Mouse (Mus musculus) adrenal gland, postnatal 36 days (tissue): ENCODE data around the gene Dppa2. TPM values are rescaled to one million over a fixed set of nuclear protein-coding genes. Genes with fewer than 3 reads are reported as not detected.
A peak's percentile ranks its signal among the peaks of the same experiment; 100 is the strongest.
"Not testable (repeated sequence)": the region's sequence is repeated elsewhere in the genome, so short reads cannot be mapped to it uniquely, and the experiment has no call there.

Source experiments
- DNase-seq, 2 experiments: peaks; one replicate each; pipeline ENCODE4 v3.0.0; 2021; ENCODE audit warnings: mixed read lengths in 1 of 2
- long read RNA-seq, 2 experiments: library from polyadenylated mRNA; stranded (forward); transcript quantifications; one replicate each; pipeline ENCODE4 v2.0.0; 2021; ENCODE audit warnings: borderline sequencing depth in 2 of 2
- total RNA-seq, 2 experiments: library from RNA; stranded (reverse); gene quantifications; 2 replicates each; pipeline ENCODE4 v1.2.3; 2021

The Dppa2 gene
- total RNA-seq: not detected
- long read RNA-seq, experiment 1: 0 reads
- long read RNA-seq, experiment 2: 0 reads

DNA sequence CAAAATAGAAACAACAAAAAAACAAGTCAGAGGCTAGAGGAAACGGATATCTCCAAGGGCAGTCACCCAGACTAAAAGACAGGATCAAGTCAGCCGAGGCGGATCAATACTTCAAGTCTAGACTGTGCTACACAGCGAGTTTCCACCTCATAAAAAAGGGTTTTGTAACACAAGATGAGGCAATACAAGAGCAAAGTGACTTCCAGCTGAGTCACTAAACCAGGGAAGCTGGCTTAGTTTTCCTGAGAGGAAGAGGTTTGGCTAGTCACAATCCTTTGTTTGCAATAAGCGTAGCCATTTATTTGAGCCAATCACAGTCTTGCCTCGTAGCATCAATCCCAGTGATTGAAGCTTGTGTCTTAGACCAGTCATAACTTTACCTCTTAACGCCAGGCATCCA, at the start of gene Dppa2:
Dppa2 (plus strand) TSS at position 400 of the 400 bp plus-strand sequence.
- no peak for DNase-seq

DNA sequence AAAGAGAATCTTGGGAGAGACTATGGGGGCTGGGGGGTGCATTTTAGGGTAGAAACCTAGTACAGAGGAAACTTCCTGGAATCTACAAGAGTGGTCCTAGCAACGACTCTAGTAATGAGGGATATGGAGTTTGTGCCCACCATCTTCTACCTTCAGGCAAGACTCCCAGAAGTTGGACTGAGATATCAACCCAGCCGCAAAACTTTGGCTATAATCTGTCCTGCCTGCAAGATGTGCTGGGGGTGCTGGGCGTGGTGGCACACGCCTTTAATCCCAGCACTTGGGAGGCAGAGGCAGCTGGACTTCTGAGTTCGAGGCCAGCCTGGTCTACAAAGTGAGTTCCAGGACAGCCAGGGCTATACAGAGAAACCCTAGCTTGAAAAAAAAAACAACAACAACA, 49.1 kb upstream of the Dppa2 start:
- no peak for DNase-seq

DNA sequence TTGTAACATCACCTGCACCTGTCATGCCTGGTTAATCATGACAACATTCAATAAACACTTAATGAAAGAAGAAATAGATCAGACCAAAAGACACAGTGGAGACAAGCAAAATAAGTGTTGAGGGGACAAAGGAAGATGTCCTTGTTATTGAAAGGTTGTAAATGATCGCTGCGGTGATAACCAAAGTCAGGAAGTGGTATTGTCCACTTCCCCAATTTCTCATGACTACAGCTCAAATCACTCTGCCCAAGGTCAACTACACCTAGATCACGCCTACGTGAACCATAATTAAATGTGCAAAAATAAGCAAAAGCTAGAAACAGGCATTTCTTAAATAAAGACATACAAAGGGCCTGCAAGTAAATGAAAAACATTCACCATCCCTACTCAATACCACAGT, 44.2 kb upstream of the Dppa2 start:
- DNase-seq: no peak

DNA sequence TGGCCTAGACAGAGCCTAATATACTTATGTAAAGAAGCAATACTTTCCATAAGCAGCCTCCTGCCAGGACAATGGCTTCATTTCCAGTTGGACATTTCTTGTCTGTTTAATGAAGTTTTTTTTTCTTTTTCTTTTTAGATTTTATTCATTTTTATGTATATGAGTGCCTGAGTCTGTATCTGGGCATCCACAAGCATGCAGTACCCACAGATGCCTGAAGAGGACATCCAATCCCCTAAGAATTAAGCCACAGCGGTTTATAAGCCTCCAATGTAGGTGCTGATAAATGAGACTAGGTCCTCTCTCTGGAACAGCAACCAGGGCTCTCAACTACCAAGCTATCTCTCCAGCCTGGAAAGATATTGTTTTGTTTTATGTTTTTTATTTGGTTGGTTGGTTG, 40.8 kb upstream of the Dppa2 start:
- DNase-seq: no peak

DNA sequence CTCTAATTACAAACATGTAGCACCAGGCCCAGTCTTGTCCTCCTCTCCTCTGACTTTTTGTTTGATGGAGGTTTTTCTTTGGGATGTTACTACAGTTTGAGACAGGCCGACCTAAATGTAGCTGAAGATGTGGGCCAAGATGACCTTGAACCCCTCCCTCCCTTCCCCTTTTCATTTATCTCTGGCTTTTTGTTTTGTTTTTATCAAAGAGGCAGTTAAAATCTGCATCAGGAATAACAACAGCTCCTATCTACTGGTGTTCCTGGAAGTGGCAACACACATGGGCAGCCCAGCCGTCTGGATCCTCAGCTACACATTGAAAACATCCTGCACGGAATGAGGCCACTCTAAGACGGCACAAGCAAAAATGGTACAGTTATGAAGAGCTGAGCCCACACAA, 37.9 kb upstream of the Dppa2 start:
- DNase-seq: no peak

DNA sequence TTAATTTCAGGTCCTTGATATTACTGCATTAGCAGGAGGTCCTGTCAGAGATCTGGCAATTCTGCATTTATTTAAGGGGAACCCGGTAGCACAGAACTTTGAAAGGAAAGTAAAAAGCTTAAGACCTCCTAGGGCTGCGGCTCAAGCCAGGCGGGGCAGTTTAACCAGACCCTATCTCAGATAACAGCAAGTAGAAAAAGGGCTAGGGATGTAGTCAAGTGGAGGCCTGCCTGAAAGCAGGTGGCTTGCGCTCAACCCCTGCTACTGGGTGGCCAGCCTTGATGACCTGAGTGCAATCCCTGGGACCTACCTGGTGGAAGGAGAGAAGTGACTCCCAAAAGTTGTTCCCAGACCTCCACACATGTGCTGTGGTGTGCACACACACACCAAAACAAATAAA, 26.8 kb upstream of the Dppa2 start:
- DNase-seq: no peak

DNA sequence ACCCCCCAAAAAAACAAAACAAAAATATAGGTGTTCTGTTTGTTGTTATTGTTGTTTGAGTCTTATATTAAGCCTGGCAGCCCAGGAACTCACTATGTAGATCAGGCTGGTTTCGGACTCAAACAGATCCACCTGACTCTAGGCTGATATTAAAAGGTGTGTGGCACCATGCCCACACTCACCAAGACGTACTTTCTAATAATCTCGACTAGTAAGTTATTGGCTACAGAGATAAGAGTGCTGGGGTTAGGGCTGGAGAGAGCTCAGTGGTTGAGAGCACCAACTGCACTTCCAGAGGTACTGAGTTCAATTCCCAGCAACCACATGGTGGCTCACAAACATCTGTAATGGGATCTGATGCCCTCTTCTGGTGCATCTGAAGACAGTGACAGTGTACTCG, 22.8 kb upstream of the Dppa2 start:
- no peak for DNase-seq

DNA sequence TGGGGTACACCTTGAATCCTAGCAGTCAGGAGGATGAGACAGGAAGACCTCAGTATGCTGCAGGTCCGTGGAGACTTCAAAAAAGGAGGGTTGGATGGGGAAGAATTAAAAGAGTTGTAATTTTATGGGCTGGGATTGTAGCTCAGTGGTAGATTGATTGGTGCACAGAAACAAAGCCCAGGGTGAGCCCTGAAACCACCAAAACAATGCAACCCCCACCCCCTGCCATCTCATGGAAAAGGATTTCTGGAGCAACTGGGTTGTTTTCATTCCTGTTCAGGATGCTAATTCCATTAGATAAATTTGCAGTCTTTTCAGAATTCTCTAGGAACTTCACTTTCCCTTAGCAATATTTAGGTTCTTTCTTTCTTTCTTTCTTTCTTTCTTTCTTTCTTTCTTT, 20.9 kb upstream of the Dppa2 start:
- no peak for DNase-seq

DNA sequence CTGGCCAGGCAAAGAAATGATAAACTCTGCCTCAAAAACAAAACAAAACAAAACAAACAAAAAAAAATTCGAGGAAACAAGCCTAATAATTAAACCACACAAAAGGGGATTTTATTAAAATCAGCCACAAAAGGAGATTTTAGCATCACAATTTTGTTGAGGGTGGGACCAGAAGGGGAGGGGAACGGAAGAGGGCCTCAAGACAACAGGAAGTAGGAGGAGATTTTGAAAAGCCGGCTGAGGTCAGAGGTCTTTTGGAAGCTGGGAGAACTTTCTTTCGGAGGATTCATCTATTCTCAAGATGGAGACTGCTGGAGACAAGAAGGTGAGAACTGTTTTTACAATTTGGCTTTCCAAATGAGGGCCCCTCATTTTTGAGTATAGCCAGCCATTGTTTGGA, 20.2 kb upstream of the Dppa2 start, which contains the start of gene Dppa4:
Dppa4 (plus strand) TSS at position 217 of the 400 bp plus-strand sequence.
- no peak for DNase-seq

DNA sequence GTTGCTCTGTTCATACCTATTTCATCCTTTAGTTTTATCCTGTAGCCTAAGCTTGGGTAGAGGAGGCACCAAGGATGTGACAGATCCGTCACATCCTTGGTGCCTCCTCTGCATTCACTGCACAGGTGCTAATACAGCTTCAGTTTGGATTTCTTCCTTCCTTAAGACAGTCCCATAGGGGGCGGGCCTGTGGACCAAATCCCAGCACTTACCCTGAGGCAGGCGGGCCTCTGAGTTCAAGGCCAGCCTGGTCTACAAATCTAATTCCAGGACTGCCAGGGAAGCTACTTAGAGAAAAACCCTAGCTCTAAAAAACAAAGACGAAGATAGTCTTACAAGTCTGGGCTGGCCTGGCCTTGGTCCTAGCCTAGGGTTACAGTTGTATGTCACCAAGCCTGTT, 18.2 kb upstream of the Dppa2 start:
- DNase-seq: no peak

DNA sequence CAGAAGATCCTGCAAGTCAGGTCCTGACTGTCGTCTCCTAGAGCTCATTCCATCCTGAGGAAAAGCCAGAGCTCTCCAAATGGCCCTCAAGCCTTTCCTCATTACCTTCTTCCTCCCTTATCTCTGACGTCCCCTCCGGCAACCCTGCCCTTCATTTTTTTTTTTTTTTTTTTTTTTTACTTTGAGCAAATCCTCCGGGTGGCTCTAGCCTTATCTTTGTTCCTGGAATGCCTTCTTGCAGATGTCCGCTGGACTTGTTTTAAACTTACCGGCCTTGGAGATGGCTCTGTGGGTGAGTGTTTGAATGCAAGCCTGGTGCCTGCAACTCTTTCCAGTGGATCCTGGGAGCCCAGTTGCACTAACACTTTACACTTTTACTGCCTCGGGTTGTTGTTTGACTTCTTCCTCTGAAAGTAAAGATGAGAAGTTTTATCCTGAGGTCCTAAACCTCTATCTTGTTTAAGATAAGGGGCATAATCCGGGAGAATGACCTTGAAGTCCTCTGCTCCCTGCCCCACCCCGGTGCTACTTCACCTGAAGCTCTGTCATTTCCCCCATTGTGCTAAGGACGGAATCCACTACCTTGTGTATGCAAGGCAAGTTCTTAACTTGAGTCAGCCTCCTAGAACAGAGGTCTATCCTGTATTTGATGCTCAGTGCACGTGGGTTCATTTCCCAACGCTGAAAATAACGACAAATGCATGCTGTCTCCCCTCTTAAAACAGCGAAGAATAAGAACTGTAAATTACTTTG, 6.1 kb upstream of the Dppa2 start:
- no peak for DNase-seq

DNA sequence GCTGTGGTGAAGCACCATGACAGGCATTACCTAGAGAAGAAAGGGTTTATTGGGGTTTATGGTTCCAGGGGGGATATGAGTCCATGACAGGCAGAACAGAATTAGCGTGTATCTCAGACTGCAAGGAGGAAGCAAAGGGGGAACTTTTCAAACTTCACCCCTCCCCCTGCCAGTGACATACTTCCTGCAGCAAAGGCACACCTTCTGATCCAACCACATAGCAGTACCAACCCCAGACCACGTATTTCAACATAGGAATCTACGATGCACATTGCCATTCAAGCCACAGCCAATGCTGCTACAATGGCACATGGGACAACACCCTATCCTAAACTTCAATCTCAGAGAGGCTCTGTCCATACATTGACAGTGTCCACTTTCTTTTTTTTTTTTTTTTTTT, 3.8 kb upstream of the Dppa2 start:
- DNase-seq: no peak

DNA sequence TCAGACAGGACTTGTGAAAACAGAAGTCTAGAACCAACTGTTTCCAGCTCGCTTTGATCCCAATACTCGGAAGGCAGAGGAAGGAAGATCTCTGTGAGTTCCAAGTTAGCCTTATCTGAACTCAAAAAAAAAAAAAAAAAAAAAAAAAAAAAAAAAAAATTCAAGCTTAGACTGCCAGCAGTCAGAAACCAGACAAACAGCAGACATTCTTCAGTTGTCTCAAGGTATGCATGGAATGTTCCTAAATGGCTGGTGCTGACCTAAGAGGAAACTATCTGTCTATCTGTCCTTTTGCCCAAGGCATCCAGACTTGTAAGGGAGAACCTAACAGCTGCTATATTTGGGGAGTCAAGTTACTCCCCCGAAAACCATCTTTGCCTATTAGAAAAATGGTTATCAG, 275 bp downstream of the Dppa2 start:
- no peak for DNase-seq

DNA sequence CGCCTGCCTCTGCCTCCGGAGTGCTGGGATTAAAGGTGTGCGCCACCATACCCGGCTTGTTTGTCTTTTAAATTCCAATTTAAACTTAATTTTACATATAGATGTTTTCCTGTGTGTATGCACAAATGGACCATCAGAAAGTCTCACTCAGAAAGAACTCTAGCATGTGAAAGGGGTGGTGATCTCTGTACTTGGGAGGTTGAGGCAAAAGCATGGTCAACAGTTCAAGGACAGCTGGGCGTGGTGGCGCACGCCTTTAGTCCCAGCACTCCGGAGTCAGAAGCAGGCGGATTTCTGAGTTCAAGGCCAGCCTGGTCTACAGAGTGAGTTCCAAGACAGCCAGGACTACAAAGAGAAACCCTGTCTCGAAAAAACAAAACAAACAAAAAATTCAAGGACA, 5.2 kb downstream of the Dppa2 start:
- DNase-seq: not testable (repeated sequence)

DNA sequence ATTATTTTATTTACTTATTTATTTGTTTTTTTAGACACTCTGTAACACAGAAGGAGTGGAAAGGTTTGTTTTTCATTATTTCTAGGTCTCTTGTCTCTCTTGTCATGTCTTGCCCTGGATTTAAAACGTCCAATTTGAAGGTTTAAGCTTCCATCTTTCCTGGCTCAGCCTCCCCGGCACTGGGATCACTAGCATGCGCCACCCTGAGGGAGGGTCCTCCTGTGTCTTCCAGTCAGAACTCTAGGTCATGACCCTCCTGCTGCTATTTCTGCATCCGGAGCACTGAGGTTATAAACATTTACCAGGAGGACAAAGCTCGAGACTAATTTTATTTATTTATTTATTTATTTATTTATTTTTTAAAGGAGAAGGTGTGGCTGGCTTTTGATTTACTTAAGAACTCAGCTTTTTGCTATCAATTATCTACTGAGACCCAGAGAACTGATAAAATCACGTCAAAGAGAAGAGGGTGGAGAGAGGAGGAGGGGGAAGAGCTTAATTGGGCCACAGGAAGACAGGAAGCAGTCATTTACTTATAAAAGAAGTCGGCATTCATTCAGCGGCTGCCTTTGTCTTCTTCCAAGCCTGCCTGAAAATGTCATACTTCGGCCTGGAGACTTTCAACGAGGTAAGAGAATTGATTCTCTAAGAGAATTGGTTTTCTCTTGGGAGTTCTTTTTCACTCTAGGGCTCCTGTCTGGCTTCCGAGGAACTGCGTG, 6.4 kb downstream of the Dppa2 start:
- no peak for DNase-seq

DNA sequence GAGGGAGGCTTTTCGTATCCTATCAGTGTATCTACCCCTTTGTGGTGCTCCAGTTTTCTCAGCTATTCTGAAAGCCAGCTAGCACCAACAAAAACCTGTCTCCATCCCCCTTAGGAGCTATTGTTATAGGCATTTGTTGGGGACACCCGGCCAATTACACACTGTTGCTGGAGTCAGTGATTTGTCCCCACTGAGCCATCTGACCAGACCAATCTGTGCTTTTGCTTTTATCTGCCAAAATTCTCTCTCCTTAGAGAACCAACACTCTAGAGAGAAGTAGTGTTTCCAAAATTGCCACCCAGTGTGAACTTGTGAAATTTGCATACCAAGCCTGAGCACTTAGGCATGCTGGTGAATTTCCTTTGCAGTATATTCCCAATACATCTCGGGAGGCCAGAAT, 11.6 kb downstream of the Dppa2 start:
- no peak for DNase-seq

DNA sequence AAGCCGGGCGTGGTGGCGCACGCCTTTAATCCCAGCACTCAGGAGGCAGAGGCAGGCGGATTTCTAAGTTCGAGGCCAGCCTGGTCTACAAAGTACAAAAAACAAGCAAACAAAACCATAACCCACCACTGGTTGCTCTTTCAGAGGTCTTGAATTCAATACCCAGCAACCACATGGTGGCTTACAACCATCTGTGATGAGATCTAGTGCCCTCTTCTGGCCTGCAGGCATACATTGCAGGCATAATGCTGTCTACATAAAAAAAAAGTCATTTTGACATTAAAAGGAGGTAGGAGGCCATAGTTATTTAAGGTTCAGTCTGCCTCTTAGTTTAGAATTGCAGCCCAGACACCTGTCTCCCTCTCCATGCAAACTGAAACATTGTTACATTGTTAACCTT, 17.1 kb downstream of the Dppa2 start:
- no peak for DNase-seq

DNA sequence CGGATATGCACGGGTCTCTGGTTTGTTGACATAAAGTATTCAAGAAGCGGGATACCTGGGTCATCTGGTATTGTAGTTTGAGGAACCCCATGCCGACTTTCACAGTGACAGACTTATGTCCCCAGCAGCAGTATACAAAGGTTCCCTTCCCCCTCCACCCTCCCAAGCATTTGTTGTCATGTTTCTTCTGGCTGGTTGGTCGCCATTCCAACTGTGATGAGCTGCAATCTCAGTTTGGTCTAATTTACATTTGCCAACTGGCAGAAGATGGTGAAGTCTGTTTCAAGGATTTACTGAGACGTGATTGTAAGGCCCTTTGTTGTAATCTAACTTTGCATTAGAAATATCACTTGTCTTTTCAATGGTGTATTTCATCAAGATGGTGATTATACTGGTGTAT, 19.4 kb downstream of the Dppa2 start:
- DNase-seq: no peak

DNA sequence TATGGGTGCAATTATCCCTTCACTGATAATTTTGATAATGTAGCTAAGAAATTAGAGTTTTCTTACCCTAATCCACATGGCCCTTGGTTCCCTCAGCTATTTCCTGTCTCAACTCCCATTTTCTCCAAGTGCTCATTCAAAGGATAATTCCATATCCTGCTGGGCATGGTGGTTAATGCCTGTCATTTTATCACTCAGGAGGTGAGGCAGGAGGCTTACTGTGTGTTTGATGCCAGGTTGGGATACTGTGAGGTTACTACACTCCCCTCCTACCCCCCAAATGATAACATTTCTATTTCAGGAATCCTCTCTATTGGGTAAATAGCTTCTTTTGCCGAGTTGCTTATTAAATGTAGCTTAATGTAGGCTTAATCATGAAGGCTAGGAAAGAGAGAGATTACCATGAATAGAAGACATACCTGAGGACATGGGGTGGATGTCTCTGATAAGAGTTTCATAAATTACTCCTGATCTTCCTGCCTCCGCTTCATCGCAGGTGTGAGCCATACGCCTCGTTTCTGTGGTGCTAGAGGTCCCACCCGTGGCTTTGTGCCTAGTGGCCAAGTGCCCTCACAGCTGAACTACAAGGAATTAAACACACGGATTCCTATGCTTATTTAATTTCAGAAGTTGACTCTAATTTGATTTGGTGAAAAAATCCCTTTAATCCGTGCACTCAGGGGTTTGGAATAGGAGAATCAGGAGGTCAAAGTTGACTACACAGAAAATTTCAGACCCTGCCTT, 20.1 kb downstream of the Dppa2 start:
- no peak for DNase-seq

DNA sequence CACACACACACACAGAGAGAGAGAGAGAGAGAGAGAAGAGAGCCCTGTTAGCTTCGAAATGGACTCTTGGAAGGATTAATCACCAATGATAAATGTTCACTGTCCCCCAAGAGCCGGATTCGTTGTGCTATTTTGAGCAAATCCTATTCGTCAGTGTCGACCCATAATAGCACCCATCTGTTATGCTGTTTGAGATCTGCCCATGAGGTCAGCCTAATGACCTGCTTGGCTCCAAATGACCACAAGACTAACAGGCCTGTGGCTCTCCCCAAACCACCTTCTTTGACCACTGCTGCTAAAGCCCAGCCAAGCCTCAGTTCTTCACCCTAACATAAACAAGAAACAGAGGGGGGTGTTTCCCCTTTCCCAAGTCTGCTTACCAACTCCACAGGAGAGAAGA, 23.2 kb downstream of the Dppa2 start:
- peak in 1 of 2 experiments; percentile 18 for DNase-seq

DNA sequence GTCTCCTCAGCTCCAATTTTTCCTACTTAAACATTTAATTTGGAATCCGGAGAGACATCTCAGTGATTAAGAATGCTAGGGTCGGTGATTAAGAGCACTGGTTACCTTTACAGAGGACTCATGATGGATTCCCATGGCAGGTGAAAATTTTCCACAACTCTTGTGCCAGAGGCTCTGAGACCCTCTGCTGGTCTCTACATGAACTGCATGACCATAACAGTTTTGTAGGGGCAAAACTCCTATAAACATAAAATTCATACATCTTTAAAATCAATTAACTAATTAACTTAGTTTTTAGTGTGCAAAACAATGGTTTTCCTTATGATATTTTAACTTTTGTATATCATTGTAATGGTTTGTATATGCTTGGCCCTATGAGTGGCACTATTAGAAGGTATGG, 24.7 kb downstream of the Dppa2 start:
- DNase-seq: no peak

DNA sequence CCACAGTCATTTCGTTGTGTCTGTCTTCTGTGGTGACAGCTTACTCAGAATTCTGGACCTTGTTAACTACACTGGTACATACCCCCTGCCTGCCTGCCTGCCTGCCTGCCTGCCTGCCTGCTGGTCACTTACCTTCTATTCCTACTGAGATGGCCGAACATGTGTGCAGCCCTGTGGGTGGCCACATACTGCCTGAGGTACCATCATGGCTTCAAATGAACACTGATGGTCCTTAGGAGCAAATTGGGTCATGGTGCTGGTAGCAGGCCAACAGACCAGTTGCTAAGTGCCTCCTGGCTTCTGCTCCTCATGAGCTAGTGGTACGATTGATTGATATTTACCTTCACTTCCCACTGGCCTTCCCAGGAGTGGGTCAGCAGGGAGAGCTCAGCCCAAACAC, 28.1 kb downstream of the Dppa2 start:
- no peak for DNase-seq

DNA sequence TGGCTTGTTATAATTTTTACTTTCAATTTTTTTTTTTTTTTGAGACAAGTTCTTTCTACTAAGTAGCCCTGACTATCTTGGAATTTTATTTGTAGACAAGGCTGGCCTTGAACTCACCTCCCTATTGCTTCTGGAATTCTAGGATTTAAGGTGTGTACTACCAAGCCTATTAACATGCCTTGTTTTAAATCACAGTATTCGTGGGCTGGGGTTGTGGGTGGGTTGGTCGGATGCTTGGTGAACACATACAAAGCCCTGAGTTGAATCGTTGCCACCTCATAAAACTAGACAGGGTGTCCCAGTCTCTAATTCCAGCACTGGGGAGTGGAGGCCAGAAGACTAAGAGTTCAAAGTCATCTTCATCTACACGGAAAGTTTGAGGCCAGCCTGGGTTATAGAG, 31.6 kb downstream of the Dppa2 start:
- no peak for DNase-seq
